ENCODE assay signal across 8 mouse cellular contexts in the genomic region with DNA sequence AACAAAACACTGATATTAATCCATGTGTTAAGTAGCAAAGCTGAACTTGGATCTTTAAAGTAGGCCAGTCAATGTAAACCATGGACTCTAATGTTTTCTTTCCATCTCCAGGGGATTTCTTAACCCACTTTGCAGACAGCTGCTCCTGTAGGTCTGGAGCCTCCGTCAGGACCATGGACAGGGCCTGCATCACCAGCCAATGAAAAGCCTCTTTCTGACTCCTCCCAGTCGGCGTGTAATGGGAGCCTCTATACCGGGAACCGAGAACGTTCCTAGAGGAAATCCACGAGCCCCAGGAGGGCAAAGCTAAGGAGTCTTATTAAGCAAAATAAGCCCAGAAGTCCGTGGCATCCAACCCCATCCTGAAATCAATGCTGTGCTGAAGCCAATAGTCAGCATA.
A peak's percentile ranks its signal among the peaks of the same experiment; 100 is the strongest.
DNase-seq lines count a peak whose midpoint lies in the region; ATAC-seq lines count a peak whose summit lies in the region.

No protein-coding gene starts in this region.

- H3K36me3 ChIP-seq in kidney, embryonic 16.5 days (ENCODE audit: insufficient read depth, low read length), result no peaks in the 10 kb centered on the region
- no peaks in the 10 kb centered on the region for H3K36me3 ChIP-seq in embryonic facial prominence, embryonic 10.5 days (replicated peaks)

- H3K9ac ChIP-seq in kidney, embryonic 16.5 days (replicated peaks; ENCODE audit: low read length), result no peak overlapping the region

- no peak for DNase-seq in kidney, adult 8-10 months
- peak; percentile 56 for DNase-seq in Muller cell, postnatal 12 days (ENCODE audit: inconsistent ontology term)
- peak; percentile 90 for DNase-seq in embryonic facial prominence, embryonic 10.5 days (ENCODE audit: low spot score)
- DNase-seq in lung, postnatal 4 days, result peak; percentile 13 to 32
- no peak for DNase-seq in layer of hippocampus, postnatal 36 days
- DNase-seq in frontal cortex, postnatal 14 days (ENCODE audit: low spot score in 2 of 2), result no peak
- DNase-seq in layer of hippocampus, adult 11-12 months (ENCODE audit: low spot score), result no peak

- peak; percentile 67; the same call in 1 of the 2 replicates for ATAC-seq in kidney, embryonic 16.5 days (ENCODE audit: low FRiP score, low TSS enrichment)

- WGBS in kidney, embryonic 16.5 days, result under 1% methylated on average over 8 of the region's 8 CpGs
- under 1% methylated on average over 8 of the region's 8 CpGs for WGBS in embryonic facial prominence, embryonic 10.5 days

- no peaks in the 10 kb centered on the region; the same call in 1 of the 2 replicates for H3K4me1 ChIP-seq in kidney, embryonic 16.5 days (ENCODE audit: insufficient read depth, low read length)
- peaks cover 12% of the 10 kb centered on the region; the same call in 1 of the 2 replicates for H3K4me1 ChIP-seq in embryonic facial prominence, embryonic 10.5 days

- H3K27me3 ChIP-seq in kidney, embryonic 16.5 days (ENCODE audit: insufficient read depth, low read length), result no peaks in the 10 kb centered on the region
- no peaks in the 10 kb centered on the region for H3K27me3 ChIP-seq in embryonic facial prominence, embryonic 10.5 days (replicated peaks; ENCODE audit: low read depth, poor library complexity, severe bottlenecking)

- no peak overlapping the region for H3K4me3 ChIP-seq in kidney, embryonic 16.5 days (ENCODE audit: low read length)
- peak overlapping the region; percentile 13; the same call in 1 of the 2 replicates for H3K4me3 ChIP-seq in embryonic facial prominence, embryonic 10.5 days

- no peak overlapping the region for H3K27ac ChIP-seq in kidney, embryonic 16.5 days (ENCODE audit: low read length)
- H3K27ac ChIP-seq in embryonic facial prominence, embryonic 10.5 days (replicated peaks), result no peak overlapping the region

- no peaks in the 10 kb centered on the region for H3K9me3 ChIP-seq in kidney, embryonic 16.5 days (ENCODE audit: low read length)
- H3K9me3 ChIP-seq in embryonic facial prominence, embryonic 10.5 days, result no peaks in the 10 kb centered on the region

- no peak overlapping the region for H3K4me2 ChIP-seq in kidney, embryonic 16.5 days (replicated peaks; ENCODE audit: low read depth, low read length)

Comparison
In these comparisons a context has a peak if more than half of its experiments do, and no peak if none do; other contexts are left out.
1. DNase-seq: peak in Muller cell, postnatal 12 days (single experiment), embryonic facial prominence, embryonic 10.5 days (single experiment) and lung, postnatal 4 days (2 of 2); none in kidney, adult 8-10 months (0 of 2), layer of hippocampus, postnatal 36 days (0 of 2), frontal cortex, postnatal 14 days (0 of 2) and layer of hippocampus, adult 11-12 months (single experiment).